Mouse (Mus musculus) forebrain, embryonic 14.5 days (tissue): ENCODE measurements around the gene Ifi35. TPM values are rescaled to one million over a fixed set of nuclear protein-coding genes. Genes with fewer than 3 reads are reported as not detected.

ENCODE experiments used
- ATAC-seq: fragments of 200-750 bp; cut with Nextera tagmentation; 2 replicates; pipeline ENCODE4 v1.8.0; 2017; ENCODE audit warnings: mild to moderate bottlenecking, moderate library complexity
- DNase-seq: peaks from one replicate; pipeline ENCODE4 v3.0.0-alpha.2; 2015; ENCODE audit warnings: low spot score
- H3K27ac ChIP-seq: fragments of 300-500 bp; sonication (generic); 2 replicates; pipeline ENCODE4 v1.5.1; 2014; ENCODE audit warnings: low read depth, mild to moderate bottlenecking, control low read depth, low read length, moderate library complexity
- H3K27me3 ChIP-seq: fragments of 300-500 bp; sonication (generic); replicated peaks from 2 replicates; pipeline ENCODE4 v1.6.1; 2014; ENCODE audit warnings: low read length, control low read depth, mixed read lengths; ENCODE audit not compliant: control insufficient read depth, insufficient read depth
- H3K36me3 ChIP-seq: fragments of 300-500 bp; sonication (generic); 2 replicates; pipeline ENCODE4 v1.6.1; 2014; ENCODE audit warnings: low read length, control low read depth; ENCODE audit not compliant: control insufficient read depth, insufficient read depth
- H3K4me1 ChIP-seq: fragments of 300-500 bp; sonication (generic); 2 replicates; pipeline ENCODE4 v1.6.1; 2014; ENCODE audit warnings: antibody characterized with exemption, low read length, control low read depth; ENCODE audit not compliant: control insufficient read depth, insufficient read depth
- H3K4me2 ChIP-seq: fragments of 300-500 bp; sonication (generic); 2 replicates; pipeline ENCODE4 v1.6.1; 2014; ENCODE audit warnings: mild to moderate bottlenecking, control low read depth, low read length
- H3K4me3 ChIP-seq: fragments of 300-500 bp; sonication (generic); 2 replicates; pipeline ENCODE4 v1.5.1; 2014; ENCODE audit warnings: low read depth, low read length, control low read depth
- H3K9ac ChIP-seq: fragments of 300-500 bp; sonication (generic); 2 replicates; pipeline ENCODE4 v1.6.1; 2014; ENCODE audit warnings: mild to moderate bottlenecking, low read length, control low read depth, moderate library complexity
- H3K9me3 ChIP-seq: fragments of 300-500 bp; sonication (generic); replicated peaks from 2 replicates; pipeline ENCODE4 v1.6.1; 2016; ENCODE audit warnings: low read length, control low read depth, mixed read lengths; ENCODE audit not compliant: control insufficient read depth
- WGBS: fragments of 180-500 bp; shearing (Covaris S2); extraction: QIAGEN DNeasy Blood & Tissue Kit; methylation state at CpG from one replicate; pipeline ENCODE4 v1.1.7; 2014; 5-methylcytosine and 5-hydroxymethylcytosine counted together
- polyA plus RNA-seq: library from polyadenylated mRNA; unstranded; fragments of >200 nt; fragmentation: Nextera tagmentation; extraction: Ambion mirVana; gene quantifications from 2 replicates; pipeline ENCODE4 v1.2.1, GENCODE M21; 2014

Gene Ifi35
- polyA plus RNA-seq, 1 experiment from 2014 or later, result 2.7 TPM

DNA sequence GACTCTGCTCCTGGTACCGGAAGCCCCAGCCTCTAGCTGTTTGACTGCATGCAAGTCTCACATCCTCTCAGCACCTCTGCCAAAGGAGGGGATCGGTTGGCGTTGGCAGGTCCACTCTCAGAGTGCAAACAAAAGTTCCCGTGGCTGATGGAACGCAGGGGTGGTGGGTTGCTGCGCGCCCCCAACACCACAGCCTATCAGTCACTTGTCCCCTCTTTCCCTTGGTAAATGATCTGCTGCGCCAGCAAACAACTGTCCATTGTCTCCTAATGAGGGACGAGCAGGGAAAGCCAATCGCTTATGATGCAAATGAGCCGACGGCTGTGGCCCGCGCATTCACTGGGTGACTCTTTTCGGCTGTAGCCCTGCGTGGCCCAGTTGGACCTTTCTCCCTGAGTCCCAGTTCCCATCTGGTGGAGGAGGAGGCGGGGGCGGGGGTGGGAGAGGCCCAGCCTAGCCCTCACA is 31.0 kb downstream of the Ifi35 start:
- no peak for ATAC-seq
- DNase-seq, result peak; percentile 65
- 3% methylated on average over 18 of the region's 18 CpGs for WGBS
- H3K4me3 ChIP-seq, result no peak overlapping the region
- H3K27me3 ChIP-seq, result no peaks in the 10 kb centered on the region
- peak overlapping the region; percentile 36 for H3K9ac ChIP-seq
- H3K9me3 ChIP-seq, result no peaks in the 10 kb centered on the region
- H3K4me1 ChIP-seq, result peaks cover 24% of the 10 kb centered on the region
- no peaks in the 10 kb centered on the region for H3K36me3 ChIP-seq
- peak overlapping the region; percentile 39 for H3K4me2 ChIP-seq
- H3K27ac ChIP-seq, result peak overlapping the region; percentile 91

DNA sequence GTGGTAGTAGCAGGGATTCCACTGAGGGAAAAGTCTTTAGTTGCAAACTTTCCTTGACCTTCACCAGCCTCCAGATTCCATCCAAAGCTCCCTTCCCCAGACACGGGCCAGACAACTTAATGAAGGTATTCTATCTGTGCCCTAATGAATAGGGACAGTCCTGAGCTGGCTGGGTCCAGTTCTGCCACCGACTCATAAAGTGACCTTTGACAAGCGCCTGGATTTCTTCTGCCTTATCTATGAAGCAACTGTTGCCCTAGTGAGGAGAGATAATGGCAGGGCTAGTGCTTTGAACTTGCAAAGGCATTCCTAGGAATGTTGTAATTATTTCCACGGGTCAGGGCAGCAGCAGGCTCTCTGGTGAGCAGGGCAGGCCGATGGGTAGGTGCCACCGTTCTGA is 32.7 kb downstream of the Ifi35 start:
- H3K4me2 ChIP-seq, result no peak overlapping the region
- H3K4me1 ChIP-seq, result peaks cover 25% of the 10 kb centered on the region
- H3K9ac ChIP-seq, result no peak overlapping the region
- DNase-seq (no peak), ATAC-seq (no peak)
- no peak overlapping the region for H3K27ac ChIP-seq
- H3K4me3 ChIP-seq, result no peak overlapping the region
- whole genome bisulfite sequencing, result 81% methylated on average over 6 of the region's 6 CpGs
- H3K9me3 ChIP-seq, result no peaks in the 10 kb centered on the region
- H3K36me3 ChIP-seq, result no peaks in the 10 kb centered on the region
- H3K27me3 ChIP-seq, result no peaks in the 10 kb centered on the region

DNA sequence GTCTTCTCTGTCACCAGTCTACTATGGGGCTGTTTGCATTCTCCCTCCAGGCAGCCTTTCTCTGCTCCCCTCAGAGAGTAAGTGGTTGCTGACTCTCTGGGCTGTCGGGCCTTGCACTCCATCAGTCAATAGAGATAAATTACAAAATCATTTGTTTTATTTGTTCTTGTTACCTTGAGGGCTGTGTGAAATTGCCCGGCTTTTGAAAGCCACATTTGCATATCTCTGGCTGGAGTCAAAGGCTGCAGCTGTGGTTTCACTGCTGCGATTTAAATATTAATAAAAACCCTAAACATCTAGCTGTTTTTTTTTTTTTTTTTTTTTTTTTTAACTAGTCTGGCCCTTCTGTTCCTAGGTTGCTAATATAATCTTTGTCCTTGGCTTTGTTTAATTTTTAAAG is 35.6 kb downstream of the Ifi35 start:
- H3K27ac ChIP-seq, result peak overlapping the region; percentile 55
- H3K4me1 ChIP-seq, result peaks cover 23% of the 10 kb centered on the region
- no peak overlapping the region for H3K4me2 ChIP-seq
- DNase-seq (peak; percentile 46), ATAC-seq (peak; percentile 55)
- no peak overlapping the region for H3K9ac ChIP-seq
- H3K27me3 ChIP-seq, result no peaks in the 10 kb centered on the region
- H3K9me3 ChIP-seq, result no peaks in the 10 kb centered on the region
- no peak overlapping the region for H3K4me3 ChIP-seq
- H3K36me3 ChIP-seq, result 0 out of 2 replicates have a peak, but pooled peaks cover 3% of the 10 kb centered on the region
- 21% methylated on average over 3 of the region's 3 CpGs for WGBS

DNA sequence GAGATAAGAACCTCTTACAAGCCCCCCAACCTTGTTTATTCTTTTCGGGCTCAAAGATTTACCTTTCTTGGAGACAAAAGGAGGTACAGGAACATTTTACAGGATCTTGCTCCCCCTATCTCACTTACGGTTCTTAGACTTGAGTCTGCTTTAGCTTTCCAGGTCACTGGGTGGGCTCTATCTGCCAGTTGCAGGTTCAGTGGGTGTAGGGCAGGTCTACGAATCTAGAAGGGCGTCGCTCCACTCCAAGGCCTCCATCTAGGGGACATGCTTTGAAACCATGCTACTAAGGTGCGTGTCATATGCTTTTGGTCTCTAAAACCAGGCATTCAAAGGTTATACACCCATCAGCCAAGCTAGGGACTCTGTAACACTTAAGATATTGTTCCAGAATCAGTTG is 36.0 kb downstream of the Ifi35 start:
- H3K4me2 ChIP-seq, result no peak overlapping the region

DNA sequence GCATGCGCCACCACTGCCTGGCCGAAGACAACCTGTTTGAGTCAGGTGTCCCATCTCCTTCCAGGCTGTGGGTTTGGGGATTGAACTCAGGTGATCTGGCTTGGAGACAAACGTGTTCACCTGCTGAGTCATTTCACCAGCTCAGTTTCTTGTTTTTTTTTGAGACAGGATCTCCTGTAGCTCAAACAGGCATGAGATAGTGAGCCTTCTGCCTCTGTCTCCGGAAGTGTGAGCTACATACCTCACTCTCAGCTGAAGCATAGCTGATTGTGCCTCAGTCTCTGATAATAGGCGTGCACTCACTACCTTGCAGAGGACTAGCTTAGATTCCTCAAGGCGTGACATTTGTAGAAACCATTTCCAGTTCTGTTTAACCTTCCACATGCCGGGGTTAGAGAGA is 36.6 kb downstream of the Ifi35 start:
- no peaks in the 10 kb centered on the region for H3K9me3 ChIP-seq
- H3K4me3 ChIP-seq, result no peak overlapping the region
- H3K27ac ChIP-seq, result no peak overlapping the region
- H3K36me3 ChIP-seq, result peaks cover 9% of the 10 kb centered on the region; the same call in 1 of the 2 replicates
- ATAC-seq (no peak), DNase-seq (no peak)
- H3K4me2 ChIP-seq, result no peak overlapping the region
- H3K27me3 ChIP-seq, result no peaks in the 10 kb centered on the region
- 91% methylated on average over 7 of the region's 7 CpGs for WGBS
- peaks cover 13% of the 10 kb centered on the region for H3K4me1 ChIP-seq
- H3K9ac ChIP-seq, result no peak overlapping the region

More for the DNA sequence above, 36.0 kb downstream of the Ifi35 start:
- DNase-seq, result no peak
- peaks cover 19% of the 10 kb centered on the region for H3K4me1 ChIP-seq
- H3K4me3 ChIP-seq, result no peak overlapping the region
- 78% methylated on average over 6 of the region's 6 CpGs for WGBS
- H3K27ac ChIP-seq, result peak overlapping the region; percentile 55
- peaks cover 4% of the 10 kb centered on the region; the same call in 1 of the 2 replicates for H3K36me3 ChIP-seq
- ATAC-seq, result no peak
- H3K27me3 ChIP-seq, result no peaks in the 10 kb centered on the region
- no peaks in the 10 kb centered on the region for H3K9me3 ChIP-seq
- H3K9ac ChIP-seq, result no peak overlapping the region

DNA sequence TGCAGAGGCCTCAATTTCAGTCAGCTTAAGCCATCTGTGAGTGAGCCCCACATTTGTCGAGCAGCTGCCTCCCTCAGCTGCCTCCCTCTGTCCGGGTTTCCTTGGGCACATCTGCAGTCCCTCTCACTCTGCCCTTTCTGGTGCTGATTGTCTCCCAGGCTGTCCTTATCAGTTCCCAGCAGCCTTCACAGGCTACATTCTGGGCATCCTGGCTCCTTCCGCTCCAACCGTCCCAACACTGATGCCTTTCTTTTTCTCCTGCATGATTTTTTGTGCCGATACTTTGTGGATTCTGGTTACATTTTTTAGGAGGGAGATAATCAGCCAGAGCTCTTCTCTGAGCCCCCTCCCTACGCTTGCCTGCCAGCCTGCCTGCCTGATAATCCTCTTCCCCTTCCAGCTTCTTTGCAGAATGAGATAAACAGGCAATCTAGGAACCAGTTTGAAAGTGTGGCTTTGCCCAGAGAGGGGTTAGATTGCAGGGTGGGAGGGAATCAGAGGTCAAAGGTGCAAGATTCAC is 37.4 kb downstream of the Ifi35 start:
- ATAC-seq, result 0 out of 2 replicates have a peak, but pooled peaks have one; percentile 32
- peak overlapping the region; percentile 32; the same call in 1 of the 2 replicates for H3K9ac ChIP-seq
- 52% methylated on average over 6 of the region's 6 CpGs for WGBS

DNA sequence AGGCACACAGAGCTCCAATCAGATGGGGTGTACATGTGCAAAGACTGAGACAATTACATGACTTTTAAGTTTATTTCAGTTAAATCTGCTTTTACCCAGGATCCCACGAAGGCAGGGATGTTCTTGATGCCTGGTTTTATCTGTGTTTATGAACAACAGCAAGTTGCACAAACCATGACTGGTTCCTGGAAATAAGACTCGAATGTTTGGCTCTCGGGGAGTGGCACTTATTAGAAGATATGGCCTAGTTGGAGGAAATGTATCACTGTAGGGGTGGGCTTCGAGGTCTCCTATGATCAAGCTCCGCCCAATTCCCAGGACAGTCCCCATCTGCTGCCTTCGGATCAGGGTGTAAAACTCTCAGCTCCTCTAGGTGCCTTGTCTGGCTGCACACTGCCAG is 37.9 kb downstream of the Ifi35 start:
- Histone ChIP-seq H3K9ac (peak overlapping the region; percentile 32; the same call in 1 of the 2 replicates), H3K27me3 (no peaks in the 10 kb centered on the region), H3K27ac (no peak overlapping the region), H3K4me1 (peaks cover 9% of the 10 kb centered on the region), H3K9me3 (no peaks in the 10 kb centered on the region), H3K36me3 (peaks cover 9% of the 10 kb centered on the region; the same call in 1 of the 2 replicates), H3K4me3 (no peak overlapping the region), H3K4me2 (no peak overlapping the region)
- ATAC-seq, result no peak
- WGBS, result 87% methylated on average over 6 of the region's 6 CpGs
- DNase-seq, result no peak

More for the DNA sequence above, 37.4 kb downstream of the Ifi35 start:
- Histone ChIP-seq H3K4me1 (peaks cover 9% of the 10 kb centered on the region), H3K4me2 (no peak overlapping the region), H3K36me3 (peaks cover 9% of the 10 kb centered on the region; the same call in 1 of the 2 replicates), H3K4me3 (no peak overlapping the region), H3K9me3 (no peaks in the 10 kb centered on the region), H3K27ac (peak overlapping the region; percentile 70; the same call in 1 of the 2 replicates), H3K27me3 (no peaks in the 10 kb centered on the region)
- peak; percentile 45 for DNase-seq

DNA sequence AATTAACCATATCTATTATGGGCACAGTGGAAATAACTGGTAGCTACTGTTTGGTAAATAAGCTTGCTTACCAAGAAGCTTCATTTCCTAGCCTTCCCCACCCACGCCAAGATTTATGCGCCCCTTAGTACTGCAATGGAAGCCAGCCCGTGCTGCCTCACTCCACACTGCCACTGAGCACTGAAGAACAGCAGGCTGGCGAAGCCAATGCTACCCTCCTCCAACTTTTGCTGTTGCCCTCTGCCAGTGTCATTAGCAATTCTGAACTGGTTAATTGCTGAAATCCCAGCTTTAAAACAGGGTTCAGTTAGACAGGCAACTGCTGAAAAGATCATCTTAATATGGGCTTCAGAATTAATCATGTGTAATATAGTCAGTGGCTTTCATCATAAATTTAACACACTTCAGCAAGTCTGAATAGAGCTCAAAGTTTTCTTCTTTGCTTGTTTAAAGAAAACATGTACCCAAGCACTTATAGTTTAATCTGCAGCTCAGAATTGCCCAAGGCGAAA is 58.1 kb downstream of the Ifi35 start:
- 37% methylated on average over 5 of the region's 5 CpGs for WGBS
- H3K9ac ChIP-seq, result no peak overlapping the region
- no peak overlapping the region; the same call in 1 of the 2 replicates for H3K27ac ChIP-seq
- ATAC-seq, result peak; percentile 60; the same call in 1 of the 2 replicates
- H3K4me3 ChIP-seq, result no peak overlapping the region
- H3K4me1 ChIP-seq, result no peaks in the 10 kb centered on the region
- DNase-seq, result peak; percentile 68
- H3K36me3 ChIP-seq, result peaks cover 18% of the 10 kb centered on the region
- H3K9me3 ChIP-seq, result no peaks in the 10 kb centered on the region
- no peaks in the 10 kb centered on the region for H3K27me3 ChIP-seq
- no peak overlapping the region for H3K4me2 ChIP-seq

DNA sequence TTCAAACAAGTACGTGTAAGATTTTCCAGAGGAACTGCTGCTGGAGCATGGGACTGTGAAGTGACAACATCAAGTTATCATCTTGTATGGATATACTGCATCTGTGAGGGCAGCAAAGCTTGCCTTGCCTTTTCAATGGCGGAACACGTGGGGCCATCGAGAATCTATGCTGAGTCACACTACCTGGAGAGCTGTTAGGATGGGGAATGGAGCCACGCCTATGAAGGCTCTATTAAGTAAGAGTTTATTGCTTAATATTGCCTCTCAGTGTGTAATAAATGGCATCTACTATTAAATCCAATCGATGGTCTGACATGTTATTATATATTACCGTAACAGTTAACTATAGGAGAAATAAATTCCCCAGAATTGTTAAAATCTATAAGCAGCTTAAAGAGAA is 58.9 kb downstream of the Ifi35 start:
- Histone ChIP-seq H3K4me1 (no peaks in the 10 kb centered on the region), H3K4me3 (no peak overlapping the region), H3K4me2 (no peak overlapping the region), H3K36me3 (peaks cover 18% of the 10 kb centered on the region), H3K9ac (no peak overlapping the region), H3K27me3 (no peaks in the 10 kb centered on the region), H3K27ac (no peak overlapping the region), H3K9me3 (no peaks in the 10 kb centered on the region)
- no peak for ATAC-seq
- WGBS, result 93% methylated on average over 7 of the region's 7 CpGs
- no peak for DNase-seq
